ENCODE assay signal across 9 mouse cellular contexts in the genomic region with DNA sequence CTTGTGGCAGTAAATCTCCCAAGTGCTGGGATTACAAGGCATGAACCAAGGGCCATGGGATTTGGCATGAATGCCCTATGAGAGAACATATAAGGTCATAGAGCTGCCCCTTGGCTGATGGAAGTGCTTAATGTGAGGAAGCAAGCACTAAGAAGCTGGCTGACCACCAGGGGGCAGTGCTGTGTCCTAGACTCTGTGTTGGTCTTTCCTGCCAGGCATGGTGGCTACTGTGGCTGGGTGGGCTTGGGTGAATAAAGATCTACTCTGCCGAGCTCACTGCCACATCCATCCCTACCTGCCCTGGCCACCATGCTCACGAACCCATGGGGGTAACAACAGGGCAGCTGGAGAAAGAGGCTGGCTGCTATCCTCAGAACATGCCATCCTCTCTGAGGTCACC. TPM values are rescaled to one million over a fixed set of nuclear protein-coding genes. Genes with fewer than 3 reads are reported as not detected.
DNase-seq lines count a peak whose midpoint lies in the region; ATAC-seq and TF ChIP-seq lines count a peak whose summit lies in the region.
"Had no signal": no experiment of that assay in that cellular context is flagged by ENCODE, and none has a peak within 500 bp of the region (broad histone marks: within the 10 kb centered on the region; RNA-seq: fewer than 3 reads in every experiment).

No protein-coding gene starts in this region.

- H3K4me1 ChIP-seq in heart, postnatal 0 days (ENCODE audit: control insufficient read depth, insufficient read depth), result no peaks in the 10 kb centered on the region
- H3K4me1 ChIP-seq in limb, embryonic 14.5 days (ENCODE audit: control insufficient read depth, insufficient read depth, low read length), result peaks cover 6% of the 10 kb centered on the region

- TF ChIP-seq EP300 in heart, postnatal 0 days (IDR thresholded peaks at IDR 0.05; ENCODE audit: low read depth), result no peak

- H3K36me3 ChIP-seq in heart, postnatal 0 days (replicated peaks; ENCODE audit: control insufficient read depth, insufficient read depth, low read length), result no peaks in the 10 kb centered on the region
- H3K36me3 ChIP-seq in limb, embryonic 14.5 days (ENCODE audit: control insufficient read depth, insufficient read depth, low read length), result no peaks in the 10 kb centered on the region
- H3K36me3 ChIP-seq: midbrain, embryonic 12.5 days had no signal

- no peak overlapping the region for H3K9ac ChIP-seq in heart, postnatal 0 days (replicated peaks; ENCODE audit: low read depth, low read length)
- H3K9ac ChIP-seq in limb, embryonic 14.5 days (ENCODE audit: low read depth, low read length, severe bottlenecking), result no peak overlapping the region
- H3K9ac ChIP-seq: midbrain, embryonic 12.5 days had no signal

- H3K4me2 ChIP-seq in heart, postnatal 0 days (ENCODE audit: low read depth, low read length), result no peak overlapping the region
- H3K4me2 ChIP-seq in limb, embryonic 14.5 days (replicated peaks; ENCODE audit: low read depth, low read length, severe bottlenecking), result no peak overlapping the region
- H3K4me2 ChIP-seq: midbrain, embryonic 12.5 days had no signal

- peak; percentile 81 for DNase-seq in layer of hippocampus, adult 11-12 months (ENCODE audit: low spot score)
- DNase-seq in layer of hippocampus, adult 9-10 months (ENCODE audit: low spot score), result no peak
- DNase-seq in T-cell, adult 2 months (ENCODE audit: low spot score), result peak; percentile 59
- peak; percentile 77 to 89 for DNase-seq in cerebellum, postnatal 25 days
- DNase-seq in heart, postnatal 0 days (ENCODE audit: low spot score), result no peak
- DNase-seq in limb, embryonic 14.5 days (ENCODE audit: low spot score), result peak; percentile 79
- peak; percentile 46 for DNase-seq in retina, adult 2 months (ENCODE audit: low read depth, low spot score)
- peak; percentile 93 for DNase-seq in thymus, postnatal 4 days

- no peaks in the 10 kb centered on the region for H3K9me3 ChIP-seq in heart, postnatal 0 days (replicated peaks; ENCODE audit: control insufficient read depth, low read length)
- no peaks in the 10 kb centered on the region for H3K9me3 ChIP-seq in limb, embryonic 14.5 days (ENCODE audit: control insufficient read depth, low read length)

- H3K27ac ChIP-seq in heart, postnatal 0 days (ENCODE audit: low read depth), result no peak overlapping the region
- H3K27ac ChIP-seq in limb, embryonic 14.5 days (replicated peaks; ENCODE audit: low read depth, low read length), result no peak overlapping the region
- H3K27ac ChIP-seq: midbrain, embryonic 12.5 days had no signal

- 47% methylated on average over 2 of the region's 2 CpGs for WGBS in heart, postnatal 0 days
- 46% methylated on average over 2 of the region's 2 CpGs for WGBS in limb, embryonic 14.5 days

- H3K27me3 ChIP-seq in heart, postnatal 0 days (ENCODE audit: control insufficient read depth, insufficient read depth, low read length), result no peaks in the 10 kb centered on the region
- H3K27me3 ChIP-seq in limb, embryonic 14.5 days (ENCODE audit: control insufficient read depth, insufficient read depth, low read length), result peaks cover 33% of the 10 kb centered on the region

- no peak for TF ChIP-seq POLR2A in limb, embryonic 14.5 days (IDR thresholded peaks at IDR 0.05; ENCODE audit: borderline replicate concordance, extremely low read depth, insufficient read depth, insufficient read length)

- H3K4me3 ChIP-seq in heart, postnatal 0 days (ENCODE audit: low read depth, low read length), result no peak overlapping the region
- no peak overlapping the region for H3K4me3 ChIP-seq in limb, embryonic 14.5 days (replicated peaks; ENCODE audit: low read length)
- H3K4me3 ChIP-seq: midbrain, embryonic 12.5 days had no signal

- TF ChIP-seq CTCF in heart, postnatal 0 days (IDR thresholded peaks at IDR 0.05; ENCODE audit: low read depth), result peak; percentile 76

- ATAC-seq in heart, postnatal 0 days (ENCODE audit: insufficient read depth, low read depth), result 0 out of 2 replicates have a peak, but pooled peaks have one; percentile 8
- ATAC-seq in limb, embryonic 14.5 days (ENCODE audit: low FRiP score, low read depth), result no peak

RNA-seq across cellular contexts. Expression of gene Disc1, which starts 2.0 kb away (rescaled TPM):
- total RNA-seq in heart, postnatal 0 days (2014; rRNA removed; ENCODE audit: low replicate concordance), result 4.0 and 5.2 TPM in 2 replicates
- 1.2 and 1.3 TPM in 2 replicates for polyA plus RNA-seq in heart, postnatal 0 days (2015; fragmentation: Nextera tagmentation; extraction: Ambion mirVana)
- polyA plus RNA-seq in limb, embryonic 14.5 days (2012; rRNA removed), result 3.2 and 3.8 TPM in 2 replicates
- 2.2 and 2.7 TPM in 2 replicates for polyA plus RNA-seq in limb, embryonic 14.5 days (2014; fragmentation: Nextera tagmentation; extraction: Ambion mirVana)

RNA-seq across cellular contexts. Expression of gene Tsnax, which starts 39.2 kb away (rescaled TPM):
- total RNA-seq in heart, postnatal 0 days (2014; rRNA removed; ENCODE audit: low replicate concordance), result 35.7 and 48.3 TPM in 2 replicates
- 71.5 and 76.6 TPM in 2 replicates for polyA plus RNA-seq in heart, postnatal 0 days (2015; fragmentation: Nextera tagmentation; extraction: Ambion mirVana)
- polyA plus RNA-seq in limb, embryonic 14.5 days (2012; rRNA removed), result 108 and 122 TPM in 2 replicates
- polyA plus RNA-seq in limb, embryonic 14.5 days (2014; fragmentation: Nextera tagmentation; extraction: Ambion mirVana), result 137 and 146 TPM in 2 replicates

Comparison
In these comparisons a context has a peak if more than half of its experiments do, and no peak if none do; other contexts are left out.
1. DNase-seq: peak in layer of hippocampus, adult 11-12 months (single experiment), T-cell, adult 2 months (single experiment), cerebellum, postnatal 25 days (2 of 2), limb, embryonic 14.5 days (single experiment), retina, adult 2 months (single experiment) and thymus, postnatal 4 days (single experiment); none in layer of hippocampus, adult 9-10 months (single experiment) and heart, postnatal 0 days (single experiment).